Mouse (Mus musculus): ENCODE measurements around the gene Apom.

DNA sequence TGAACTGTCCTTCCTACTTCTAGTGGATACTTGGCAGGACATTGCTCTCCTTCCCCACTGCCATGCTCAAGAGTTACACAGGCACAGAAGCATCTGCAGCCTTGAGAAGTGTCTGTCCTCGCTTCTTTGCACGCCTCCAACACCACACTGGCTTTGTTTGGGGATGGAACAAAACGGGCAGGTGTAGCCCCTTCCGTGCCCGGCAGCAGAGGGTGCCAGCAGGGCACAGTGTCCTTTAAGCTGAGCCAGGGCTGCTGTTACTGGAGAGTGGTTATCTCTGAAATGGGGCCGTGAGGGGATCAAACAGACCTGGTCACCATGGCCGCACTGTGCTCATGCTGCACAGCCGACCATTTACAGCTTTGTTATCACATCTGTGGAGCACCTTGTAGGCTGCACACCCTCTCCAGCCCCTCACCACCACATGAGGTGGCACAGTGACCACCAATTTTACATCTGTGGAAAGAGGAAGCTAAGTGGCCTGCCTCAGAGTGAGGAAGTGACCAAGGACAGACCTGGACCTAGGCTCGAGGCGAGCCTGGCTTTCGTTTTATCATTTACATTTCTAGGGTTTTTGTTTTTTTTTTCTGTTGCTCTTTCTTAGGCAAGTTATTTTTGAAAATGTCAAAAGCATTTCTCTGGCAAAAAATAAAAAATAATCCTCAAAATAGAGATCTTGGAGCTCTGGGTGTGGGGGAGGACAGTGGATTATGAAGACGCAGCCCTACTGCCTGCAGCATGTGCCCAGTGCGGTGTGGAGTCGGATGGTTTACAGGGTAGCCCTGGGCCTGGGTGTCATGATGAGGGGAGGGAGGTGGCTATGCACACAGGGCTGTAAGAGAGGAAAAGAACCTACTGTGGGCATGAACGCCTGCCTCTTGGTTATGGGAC, 37.1 kb downstream of the Apom start:
- TF ChIP-seq POLR2A (IDR thresholded peaks at IDR 0.05; ENCODE audit: insufficient read depth, low read depth, low read length) (no peak), CTCF (IDR thresholded peaks at IDR 0.05; ENCODE audit: insufficient read depth, low read depth, low read length) (no peak)

Measured in olfactory bulb, adult 2 months (tissue).